Mouse (Mus musculus): ENCODE data around the gene Irak1. TPM values are rescaled to one million over a fixed set of nuclear protein-coding genes. Genes with fewer than 3 reads are reported as not detected.
A peak's percentile ranks its signal among the peaks of the same experiment; 100 is the strongest.

The Irak1 gene
- polyA plus RNA-seq, 1 experiment from 2014 or later: 23.7 TPM

GRCm38 (mm10) chrX:73969167-73969566 lies 54.6 kb downstream of the Irak1 start:
- Histone ChIP-seq H3K36me3 (ENCODE audit: control insufficient read depth, insufficient read depth, low read length) (no peaks in the 10 kb centered on the region), H3K9me3 (replicated peaks; ENCODE audit: control insufficient read depth, low read length) (no peaks in the 10 kb centered on the region), H3K4me2 (ENCODE audit: low read length) (no peak overlapping the region), H3K27ac (ENCODE audit: low read depth, low read length) (no peak overlapping the region), H3K9ac (ENCODE audit: low read length) (no peak overlapping the region), H3K4me3 (ENCODE audit: low read depth, low read length) (no peak overlapping the region), H3K27me3 (replicated peaks; ENCODE audit: control insufficient read depth, insufficient read depth, low read length) (no peaks in the 10 kb centered on the region), H3K4me1 (ENCODE audit: control insufficient read depth, insufficient read depth, low read length) (0 out of 2 replicates have a peak, but pooled peaks cover under 1% of the 10 kb centered on the region)
- ATAC-seq (no peak), DNase-seq (ENCODE audit: low spot score) (no peak)
- WGBS: 83% methylated on average over 1 of the region's 1 CpGs

DNA sequence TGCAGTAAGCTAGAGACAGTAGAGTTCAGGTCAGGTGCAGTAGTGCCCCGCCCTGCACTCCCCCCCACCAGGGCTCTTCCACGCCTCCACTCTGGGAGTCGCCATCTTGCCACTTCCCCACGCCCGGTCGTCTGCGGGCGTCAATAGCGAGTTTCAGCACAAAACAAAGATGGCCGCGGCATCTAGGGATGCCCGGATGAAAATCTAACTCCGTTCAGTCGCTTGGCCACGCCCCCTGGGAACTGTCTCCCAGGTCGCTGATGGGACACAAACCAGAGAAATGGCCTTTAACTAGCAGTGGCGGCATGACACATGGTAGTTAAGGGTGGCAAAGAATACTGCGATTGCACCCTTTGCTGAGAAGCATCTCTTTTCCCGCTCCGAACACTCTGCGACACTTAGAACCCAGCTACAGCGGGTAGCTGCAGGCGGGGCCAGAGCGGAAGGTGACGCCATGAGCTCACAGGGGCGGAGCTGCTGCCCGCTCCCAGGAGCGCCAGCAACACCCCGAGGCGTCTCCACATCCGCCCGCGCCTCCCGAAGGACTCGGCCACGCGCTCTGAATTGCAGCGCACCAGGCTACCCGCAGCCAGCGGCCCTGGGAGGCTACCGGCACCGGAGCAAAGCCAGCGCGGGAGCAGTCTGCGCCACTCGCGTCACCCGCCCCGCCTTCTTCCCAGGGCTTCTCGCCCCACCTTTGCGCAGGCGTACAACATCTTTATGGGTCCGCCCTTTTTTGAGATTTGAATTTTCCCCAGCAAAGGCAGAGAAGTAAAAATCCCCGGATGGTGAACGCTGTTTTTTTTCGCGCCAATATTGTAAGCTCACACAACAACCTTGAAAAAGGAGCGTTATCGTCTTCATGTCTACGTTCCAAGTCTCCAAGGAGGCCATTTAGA lies 56.3 kb downstream of the Irak1 start:
- peak overlapping the region; percentile 66 for H3K4me2 ChIP-seq (ENCODE audit: low read length)
- ATAC-seq (peak; percentile 89), DNase-seq (ENCODE audit: low spot score) (peak; percentile 96)
- H3K27ac ChIP-seq (ENCODE audit: low read depth, low read length): peak overlapping the region; percentile 98
- H3K27me3 ChIP-seq (replicated peaks; ENCODE audit: control insufficient read depth, insufficient read depth, low read length): no peaks in the 10 kb centered on the region
- no peaks in the 10 kb centered on the region for H3K9me3 ChIP-seq (replicated peaks; ENCODE audit: control insufficient read depth, low read length)
- peak overlapping the region; percentile 62 for H3K4me3 ChIP-seq (ENCODE audit: low read depth, low read length)
- H3K36me3 ChIP-seq (ENCODE audit: control insufficient read depth, insufficient read depth, low read length): no peaks in the 10 kb centered on the region; the same call in 1 of the 2 replicates
- H3K4me1 ChIP-seq (ENCODE audit: control insufficient read depth, insufficient read depth, low read length): peaks cover 11% of the 10 kb centered on the region; the same call in 1 of the 2 replicates
- peak overlapping the region; percentile 63 for H3K9ac ChIP-seq (ENCODE audit: low read length)
- WGBS: 31% methylated on average over 58 of the region's 60 CpGs

DNA sequence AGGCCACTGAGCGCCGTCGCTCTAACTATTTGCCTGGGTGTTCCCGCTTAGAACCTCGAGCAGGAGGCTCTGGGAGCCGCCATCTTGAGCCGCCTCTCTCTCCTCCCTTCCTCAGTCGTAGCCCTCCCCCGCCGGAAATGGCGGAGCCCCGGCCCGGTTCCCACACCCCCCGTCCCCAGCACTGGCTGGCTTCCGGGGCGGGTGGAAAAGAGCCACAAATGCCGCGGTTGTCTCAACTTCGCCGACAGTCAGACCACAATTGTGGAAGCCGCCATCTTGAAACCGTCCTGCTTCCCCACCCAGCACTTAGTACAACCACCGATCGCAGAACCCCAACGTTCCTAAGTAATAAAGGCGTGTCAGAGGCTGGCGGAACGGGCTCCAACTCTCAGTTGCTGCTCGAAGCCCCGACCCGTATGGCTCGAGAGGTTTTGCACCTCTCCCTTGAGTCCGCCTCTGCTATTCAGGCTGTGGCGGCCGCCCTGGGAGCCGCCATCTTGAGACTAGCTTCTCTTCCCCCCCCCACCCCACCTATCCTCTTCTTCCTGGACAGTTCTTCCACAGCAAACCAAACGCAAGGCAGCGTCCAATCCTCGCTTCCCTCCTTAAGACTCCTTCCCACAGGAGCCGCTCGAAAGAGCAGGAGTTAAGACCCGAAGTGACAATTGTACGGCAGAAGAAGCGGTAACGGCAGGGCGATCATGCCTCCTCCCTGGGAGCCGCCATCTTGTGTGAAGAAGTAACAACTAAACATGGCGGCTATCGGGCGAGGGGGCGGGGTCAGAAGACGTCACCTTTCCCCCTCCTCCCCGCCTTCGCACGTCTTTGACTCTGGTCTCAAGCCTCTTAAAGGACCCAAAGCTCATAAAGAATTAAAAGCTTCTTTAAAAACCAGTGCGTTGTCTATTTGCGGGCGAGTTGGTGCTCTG lies 57.2 kb downstream of the Irak1 start, which contains the start of gene Hcfc1:
TSS of gene Hcfc1 (minus strand) at position 110 of the 929 bp plus-strand sequence.
- peak within 1 kb of the TSS; percentile 66 for H3K4me2 ChIP-seq (ENCODE audit: low read length)
- H3K27ac ChIP-seq (ENCODE audit: low read depth, low read length): peak within 1 kb of the TSS; percentile 98
- no peaks in the 10 kb centered on the region; the same call in 1 of the 2 replicates for H3K36me3 ChIP-seq (ENCODE audit: control insufficient read depth, insufficient read depth, low read length)
- H3K4me1 ChIP-seq (ENCODE audit: control insufficient read depth, insufficient read depth, low read length): peaks cover 11% of the 10 kb centered on the region; the same call in 1 of the 2 replicates
- no peaks in the 10 kb centered on the region for H3K27me3 ChIP-seq (replicated peaks; ENCODE audit: control insufficient read depth, insufficient read depth, low read length)
- no peaks in the 10 kb centered on the region for H3K9me3 ChIP-seq (replicated peaks; ENCODE audit: control insufficient read depth, low read length)
- WGBS: 27% methylated on average over 58 of the region's 58 CpGs
- DNase-seq (ENCODE audit: low spot score): peak; percentile 91
- peak within 1 kb of the TSS; percentile 62 for H3K4me3 ChIP-seq (ENCODE audit: low read depth, low read length)
- H3K9ac ChIP-seq (ENCODE audit: low read length): peak within 1 kb of the TSS; percentile 63
- ATAC-seq: peak; percentile 75

- 27% methylated on average over 20 of the region's 20 CpGs for WGBS
Measured at GRCm38 (mm10) chrX:73965307-73965706, 58.4 kb downstream of the Irak1 start.

DNA sequence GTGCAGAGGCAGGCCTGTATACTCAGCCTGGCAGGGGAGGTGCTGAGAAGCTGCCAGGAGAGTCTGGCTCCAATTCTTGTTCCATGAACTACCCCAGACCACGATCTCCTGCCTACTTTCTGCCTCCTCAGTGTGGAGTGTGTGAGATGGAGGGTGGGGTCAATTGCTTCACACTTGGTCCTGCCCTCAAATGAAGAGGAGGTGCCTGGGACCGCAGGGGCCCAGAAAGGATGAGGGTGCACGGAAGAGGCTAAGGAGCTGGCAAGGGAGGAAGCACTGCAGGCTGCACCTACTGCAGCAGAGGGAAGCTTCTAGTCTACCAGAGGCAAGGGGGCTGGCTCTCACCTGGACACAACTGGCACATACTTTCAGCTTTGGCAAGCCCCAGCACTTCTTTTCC lies 59.4 kb downstream of the Irak1 start:
- ATAC-seq: no peak
- peak overlapping the region; percentile 66 for H3K4me2 ChIP-seq (ENCODE audit: low read length)
- WGBS: 49% methylated on average over 3 of the region's 3 CpGs
- H3K9me3 ChIP-seq (replicated peaks; ENCODE audit: control insufficient read depth, low read length): no peaks in the 10 kb centered on the region
- H3K27ac ChIP-seq (ENCODE audit: low read depth, low read length): no peak overlapping the region
- H3K9ac ChIP-seq (ENCODE audit: low read length): peak overlapping the region; percentile 63
- peaks cover 11% of the 10 kb centered on the region; the same call in 1 of the 2 replicates for H3K4me1 ChIP-seq (ENCODE audit: control insufficient read depth, insufficient read depth, low read length)
- no peaks in the 10 kb centered on the region for H3K27me3 ChIP-seq (replicated peaks; ENCODE audit: control insufficient read depth, insufficient read depth, low read length)
- H3K36me3 ChIP-seq (ENCODE audit: control insufficient read depth, insufficient read depth, low read length): peaks cover 9% of the 10 kb centered on the region; the same call in 1 of the 2 replicates
- no peak for DNase-seq (ENCODE audit: low spot score)
- H3K4me3 ChIP-seq (ENCODE audit: low read depth, low read length): peak overlapping the region; percentile 62

More at GRCm38 (mm10) chrX:73965307-73965706, 58.4 kb downstream of the Irak1 start:
- peaks cover 8% of the 10 kb centered on the region; the same call in 1 of the 2 replicates for H3K36me3 ChIP-seq (ENCODE audit: control insufficient read depth, insufficient read depth, low read length)
- peak overlapping the region; percentile 62 for H3K4me3 ChIP-seq (ENCODE audit: low read depth, low read length)
- H3K27me3 ChIP-seq (replicated peaks; ENCODE audit: control insufficient read depth, insufficient read depth, low read length): no peaks in the 10 kb centered on the region
- peak overlapping the region; percentile 66 for H3K4me2 ChIP-seq (ENCODE audit: low read length)
- no peaks in the 10 kb centered on the region for H3K9me3 ChIP-seq (replicated peaks; ENCODE audit: control insufficient read depth, low read length)
- no peak for ATAC-seq
- peak overlapping the region; percentile 63 for H3K9ac ChIP-seq (ENCODE audit: low read length)
- H3K27ac ChIP-seq (ENCODE audit: low read depth, low read length): 0 out of 2 replicates have a peak overlapping the region, but pooled peaks have one; percentile 27
- DNase-seq (ENCODE audit: low spot score): peak; percentile 50
- peaks cover 11% of the 10 kb centered on the region; the same call in 1 of the 2 replicates for H3K4me1 ChIP-seq (ENCODE audit: control insufficient read depth, insufficient read depth, low read length)

MicroRNAs within 50 kb of the gene (microRNA counts, 519-probe panel; counts per million panel counts)
- microRNA mmu-miR-718: not detected

Small RNA genes within 50 kb of the gene (microRNA-seq; reads per million reads assigned to microRNA genes)
- gene Mir5132: 0.79 reads per million
- not detected for gene Mir718

Other genes starting within 250 kb of the Irak1 start
- gene Srpk3, start 249.5 kb downstream of the Irak1 start, polyA plus RNA-seq (2014; fragmentation: Nextera tagmentation; extraction: Ambion mirVana): 1.1 and 1.8 TPM in 2 replicates
- gene Idh3g, start 237.0 kb downstream of the Irak1 start, polyA plus RNA-seq (2014; fragmentation: Nextera tagmentation; extraction: Ambion mirVana): 253 and 290 TPM in 2 replicates
- 148 and 189 TPM in 2 replicates for gene Ssr4, start 236.9 kb downstream of the Irak1 start, polyA plus RNA-seq (2014; fragmentation: Nextera tagmentation; extraction: Ambion mirVana)
- 5.4 and 8.0 TPM in 2 replicates for gene Pdzd4, start 198.9 kb downstream of the Irak1 start, polyA plus RNA-seq (2014; fragmentation: Nextera tagmentation; extraction: Ambion mirVana)
- 0.26 TPM in 1 of 2 replicates, not detected in the other for gene Avpr2, start 131.8 kb downstream of the Irak1 start, polyA plus RNA-seq (2014; fragmentation: Nextera tagmentation; extraction: Ambion mirVana)
- gene L1cam, start 127.8 kb downstream of the Irak1 start, polyA plus RNA-seq (2014; fragmentation: Nextera tagmentation; extraction: Ambion mirVana): 53.6 and 77.2 TPM in 2 replicates
- gene Arhgap4, start 102.0 kb downstream of the Irak1 start, polyA plus RNA-seq (2014; fragmentation: Nextera tagmentation; extraction: Ambion mirVana): 1.3 and 2.0 TPM in 2 replicates
- gene Naa10, start 102.0 kb downstream of the Irak1 start, polyA plus RNA-seq (2014; fragmentation: Nextera tagmentation; extraction: Ambion mirVana): 104 TPM in 2 replicates
- gene Renbp, start 93.1 kb downstream of the Irak1 start, polyA plus RNA-seq (2014; fragmentation: Nextera tagmentation; extraction: Ambion mirVana): 8.9 and 9.3 TPM in 2 replicates
- gene Hcfc1, start 57.6 kb downstream of the Irak1 start, polyA plus RNA-seq (2014; fragmentation: Nextera tagmentation; extraction: Ambion mirVana): 58.3 and 61.1 TPM in 2 replicates
- gene Opn1mw, start 103.5 kb upstream of the Irak1 start, polyA plus RNA-seq (2014; fragmentation: Nextera tagmentation; extraction: Ambion mirVana): not detected in 2 replicates
- 12.6 and 14.2 TPM in 2 replicates for gene Mecp2, start 111.4 kb upstream of the Irak1 start, polyA plus RNA-seq (2014; fragmentation: Nextera tagmentation; extraction: Ambion mirVana)
- not detected in 2 replicates for gene Tex28, start 143.9 kb upstream of the Irak1 start, polyA plus RNA-seq (2014; fragmentation: Nextera tagmentation; extraction: Ambion mirVana)
- 0.11 TPM in 1 of 2 replicates, not detected in the other for gene Tktl1, start 153.3 kb upstream of the Irak1 start, polyA plus RNA-seq (2014; fragmentation: Nextera tagmentation; extraction: Ambion mirVana)
- gene Flna, start 225.9 kb upstream of the Irak1 start, polyA plus RNA-seq (2014; fragmentation: Nextera tagmentation; extraction: Ambion mirVana): 88.1 and 103 TPM in 2 replicates
- 26.1 and 37.9 TPM in 2 replicates for gene Emd, start 230.8 kb upstream of the Irak1 start, polyA plus RNA-seq (2014; fragmentation: Nextera tagmentation; extraction: Ambion mirVana)
- gene Rpl10, start 246.9 kb upstream of the Irak1 start, polyA plus RNA-seq (2014; fragmentation: Nextera tagmentation; extraction: Ambion mirVana): 528 and 677 TPM in 2 replicates